Mouse (Mus musculus): ENCODE data around the gene 9930111J21Rik1. TPM values are rescaled to one million over a fixed set of nuclear protein-coding genes. Genes with fewer than 3 reads are reported as not detected.
"Not testable (repeated sequence)": the region's sequence is repeated elsewhere in the genome, so short reads cannot be mapped to it uniquely, and the experiment has no call there.

9930111J21Rik1 gene
- total RNA-seq (2021), result 1 to 10 TPM; 1.2 TPM
- long read RNA-seq, experiment 1, result 0 reads
- long read RNA-seq, experiment 2, result 0 reads

DNA sequence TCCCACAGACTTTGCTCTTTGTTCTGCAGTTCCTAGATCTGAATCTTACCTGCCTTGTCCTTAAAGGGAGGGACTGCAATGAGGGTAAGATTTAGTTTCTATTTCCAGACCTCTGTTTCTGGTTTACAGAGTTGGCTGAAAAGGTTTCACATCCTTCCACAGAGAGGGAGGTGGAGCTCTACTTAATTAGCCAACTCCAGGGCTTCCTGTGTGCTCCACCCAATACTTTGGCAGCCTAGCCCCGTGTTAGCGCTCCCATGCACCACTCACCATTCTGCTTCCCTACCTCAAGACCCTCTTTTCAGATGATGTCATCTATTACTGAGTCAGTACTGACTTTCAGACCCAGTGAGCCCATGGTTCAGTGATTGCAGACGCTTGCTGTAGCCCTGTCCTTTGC lies at the start of gene 9930111J21Rik1:
Gene 9930111J21Rik1 (minus strand): TSS at position 148 of the 400 bp plus-strand sequence.
- intact Hi-C loops (cut with DNase I), result not testable (repeated sequence)

DNA sequence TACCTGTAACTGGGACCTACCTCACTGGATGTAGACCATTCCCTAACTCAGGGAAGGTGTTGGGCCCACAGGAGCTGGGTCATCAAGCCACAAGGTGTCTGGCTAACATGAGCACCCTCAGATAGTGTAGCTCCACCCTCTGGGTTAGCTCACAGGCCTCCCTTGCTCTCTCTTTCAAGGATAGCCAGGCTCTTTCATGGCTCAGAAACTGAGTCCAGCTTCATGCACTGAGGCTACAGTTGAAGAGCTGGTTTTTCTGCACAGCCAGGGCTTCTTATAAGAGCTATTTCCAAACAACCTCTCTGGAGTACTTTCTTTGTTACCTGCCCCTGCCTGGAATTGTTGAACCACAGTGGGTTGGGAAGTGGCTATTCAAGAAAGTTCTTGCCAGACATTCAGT lies 32.9 kb upstream of the 9930111J21Rik1 start:
- DNase-seq; intact Hi-C loops (cut with DNase I): not testable (repeated sequence)

More for the DNA sequence above, at the start of gene 9930111J21Rik1:
- DNase-seq, result not testable (repeated sequence)

DNA sequence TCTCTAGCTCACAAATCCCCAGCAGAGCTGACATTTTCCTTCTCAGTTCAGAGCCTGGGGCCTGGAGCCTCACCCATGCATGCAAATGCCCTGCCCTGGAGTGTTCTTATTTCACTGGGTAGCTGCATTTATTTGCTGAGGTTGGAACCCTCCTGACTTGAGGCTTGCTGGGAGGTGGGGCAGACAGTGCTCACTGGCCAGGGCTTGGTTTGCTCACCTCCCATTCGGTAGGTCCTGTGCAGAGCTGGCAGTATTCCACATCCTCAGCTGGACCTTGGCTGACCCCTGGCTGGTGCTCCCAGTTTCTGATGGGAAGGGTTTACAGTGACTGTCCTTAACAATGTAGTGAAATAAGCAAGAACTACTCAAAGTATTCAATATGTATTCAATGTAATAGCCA lies 27.6 kb upstream of the 9930111J21Rik1 start:
- intact Hi-C loops (cut with DNase I); DNase-seq: not testable (repeated sequence)

DNA sequence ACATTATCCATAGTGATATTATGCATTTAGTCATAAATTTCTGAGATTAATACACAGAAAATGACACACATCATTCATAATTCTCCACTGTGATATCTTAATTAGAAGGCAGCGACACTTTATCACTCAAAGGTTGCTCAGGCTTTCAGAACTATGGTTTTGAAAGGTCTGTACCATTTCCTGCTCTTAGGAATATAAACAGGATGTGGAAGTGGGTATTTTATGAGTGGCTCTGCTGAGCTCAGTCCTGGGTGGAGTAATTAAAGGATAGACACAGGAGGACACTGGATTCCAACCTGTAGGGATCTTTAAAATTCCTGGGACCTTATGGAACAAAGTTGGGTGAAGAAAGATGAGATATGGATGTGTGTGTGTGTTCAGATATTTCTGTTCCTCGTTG lies 27.1 kb upstream of the 9930111J21Rik1 start:
- DNase-seq; intact Hi-C loops (cut with DNase I): not testable (repeated sequence)

DNA sequence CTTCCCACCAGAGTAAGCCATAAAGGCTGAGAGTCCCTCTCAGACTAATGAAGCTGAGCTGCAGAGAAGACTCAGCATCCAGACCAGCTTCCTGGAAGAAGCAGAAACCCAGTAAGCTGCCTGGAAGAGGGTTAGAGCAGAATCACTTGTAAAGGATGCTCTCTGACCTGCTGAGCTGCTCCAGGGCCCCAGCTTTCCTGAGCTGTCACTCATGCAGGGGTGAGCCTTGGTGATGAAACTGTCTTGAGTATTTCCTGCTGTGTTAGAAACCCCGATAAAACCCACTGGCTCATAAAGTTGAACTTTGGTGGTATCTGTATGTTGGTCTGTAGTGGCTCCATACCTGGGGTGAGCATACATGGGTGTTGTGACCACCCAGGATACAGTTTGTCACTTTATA lies 21.2 kb upstream of the 9930111J21Rik1 start:
- intact Hi-C loops (cut with DNase I); DNase-seq: not testable (repeated sequence)

DNA sequence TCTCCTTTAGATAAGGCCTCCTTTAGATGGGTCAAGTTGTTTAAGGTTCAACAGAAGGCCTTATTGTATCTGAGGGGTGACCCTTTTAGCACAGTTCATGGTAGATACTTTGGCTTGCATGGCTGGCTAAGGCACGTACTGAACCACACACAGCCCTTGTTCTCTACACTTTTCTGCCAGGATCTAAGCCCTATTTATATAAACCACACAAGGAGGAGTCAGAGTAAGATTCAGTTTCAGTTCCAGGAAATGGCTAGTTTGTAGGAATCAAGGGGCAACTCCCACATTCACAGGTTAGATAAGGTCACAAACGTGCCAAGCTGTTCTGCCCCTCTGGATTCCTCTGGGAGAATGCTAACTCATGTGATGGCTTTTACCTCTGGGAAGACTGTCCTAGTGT lies 14.8 kb upstream of the 9930111J21Rik1 start, which contains the start of gene Tgtp1:
Gene Tgtp1 (minus strand): TSS at position 155 of the 400 bp plus-strand sequence.
- DNase-seq; intact Hi-C loops (cut with DNase I): not testable (repeated sequence)

DNA sequence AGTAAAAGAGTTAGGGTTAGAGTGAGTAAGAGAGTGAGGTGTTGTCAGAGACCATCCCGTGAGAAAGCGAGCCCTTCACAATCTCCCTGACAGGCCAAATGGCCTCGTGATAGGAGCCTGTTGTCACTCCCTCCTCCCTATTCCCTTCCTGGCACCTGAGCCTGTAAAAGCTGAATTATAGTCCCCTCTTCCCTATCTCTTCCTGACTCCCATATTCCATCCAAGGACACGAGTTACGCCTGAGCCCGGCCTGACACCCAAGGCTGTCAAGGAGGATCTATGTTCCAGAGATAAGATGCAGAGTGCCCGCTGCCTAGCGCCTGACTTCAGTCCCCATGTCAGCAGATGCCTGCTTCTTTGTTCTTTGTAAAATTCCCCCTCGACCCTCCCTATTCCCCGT lies 14.1 kb upstream of the 9930111J21Rik1 start:
- DNase-seq; intact Hi-C loops (cut with DNase I): not testable (repeated sequence)

DNA sequence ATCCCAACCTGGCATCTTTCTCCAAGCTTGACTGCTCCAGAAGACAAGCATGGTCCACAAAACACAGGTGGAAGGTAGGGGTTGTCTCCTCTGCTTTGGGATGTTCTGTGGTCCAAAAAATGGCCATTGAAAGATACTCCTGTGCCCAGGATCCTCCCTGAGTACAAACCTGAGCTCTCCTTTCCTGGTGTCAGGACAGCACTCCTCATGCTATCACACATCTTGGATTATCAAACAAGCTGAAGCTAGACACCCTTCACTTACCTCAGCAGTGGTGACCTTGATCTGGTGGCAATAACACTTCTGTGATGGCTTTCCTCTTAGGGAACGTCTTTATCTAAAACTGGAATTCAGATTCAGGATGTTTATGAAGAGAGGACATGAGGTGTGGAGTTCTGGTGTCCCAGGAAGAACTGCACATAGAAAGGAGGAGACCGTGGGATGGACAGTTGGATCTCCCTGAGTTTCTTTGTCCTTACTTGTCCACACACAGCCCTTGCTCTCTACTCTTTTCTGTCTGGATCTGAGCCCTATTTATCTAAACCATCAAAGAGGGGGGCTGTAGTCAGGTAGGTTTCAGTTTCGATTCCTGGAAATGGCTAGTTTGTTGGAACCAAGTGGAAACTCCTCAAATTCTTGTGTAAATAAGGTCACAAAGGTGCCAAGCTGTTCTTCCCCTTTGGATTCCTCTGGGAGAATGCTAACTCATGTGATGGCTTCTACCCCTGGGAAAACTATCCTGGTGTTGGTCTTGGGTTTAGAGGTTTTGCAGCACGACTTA lies 12.7 kb upstream of the 9930111J21Rik1 start, which contains the start of gene Gm12185:
Gene Gm12185 (minus strand): TSS at position 487 of the 781 bp plus-strand sequence.
- DNase-seq; intact Hi-C loops (cut with DNase I): not testable (repeated sequence)

DNA sequence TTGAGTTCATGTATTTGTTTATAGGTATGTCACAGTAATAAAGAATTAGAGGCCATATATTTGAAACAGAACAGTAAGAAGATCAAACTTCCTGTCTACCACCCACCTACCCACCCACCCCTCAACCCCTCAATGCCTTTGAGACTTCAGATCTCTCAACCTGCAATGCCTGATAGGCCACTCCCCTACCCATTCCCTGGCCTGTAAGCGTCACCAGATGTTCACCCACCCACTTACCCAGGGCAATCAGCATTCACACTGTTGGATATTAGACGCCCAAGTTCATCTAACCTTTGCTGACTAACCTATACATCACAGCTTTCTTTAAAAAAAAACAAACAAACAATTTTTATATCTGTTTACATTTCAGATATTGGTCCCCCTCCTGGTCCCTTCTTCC lies 10.8 kb upstream of the 9930111J21Rik1 start:
- DNase-seq; intact Hi-C loops (cut with DNase I): not testable (repeated sequence)

DNA sequence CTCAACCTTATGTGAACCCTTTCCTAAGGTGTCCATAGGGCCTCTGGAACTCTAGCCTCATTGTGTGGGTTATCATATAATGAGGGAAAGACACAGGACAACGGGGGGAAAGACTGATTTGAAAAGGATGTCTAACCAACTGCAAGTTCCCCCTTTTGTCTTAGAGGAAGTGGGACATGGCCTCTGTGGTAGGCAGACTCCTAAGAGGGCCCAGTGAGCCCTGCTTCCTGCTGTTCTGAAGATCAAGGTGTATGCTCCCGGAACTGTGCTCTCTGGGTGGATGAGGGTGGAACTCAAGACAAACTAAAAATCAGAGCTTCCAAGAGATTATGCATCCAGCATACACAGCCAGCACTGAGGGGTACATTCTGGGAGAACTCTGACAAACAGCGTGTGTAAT lies 9.0 kb upstream of the 9930111J21Rik1 start:
- intact Hi-C loops (cut with DNase I); DNase-seq: not testable (repeated sequence)

DNA sequence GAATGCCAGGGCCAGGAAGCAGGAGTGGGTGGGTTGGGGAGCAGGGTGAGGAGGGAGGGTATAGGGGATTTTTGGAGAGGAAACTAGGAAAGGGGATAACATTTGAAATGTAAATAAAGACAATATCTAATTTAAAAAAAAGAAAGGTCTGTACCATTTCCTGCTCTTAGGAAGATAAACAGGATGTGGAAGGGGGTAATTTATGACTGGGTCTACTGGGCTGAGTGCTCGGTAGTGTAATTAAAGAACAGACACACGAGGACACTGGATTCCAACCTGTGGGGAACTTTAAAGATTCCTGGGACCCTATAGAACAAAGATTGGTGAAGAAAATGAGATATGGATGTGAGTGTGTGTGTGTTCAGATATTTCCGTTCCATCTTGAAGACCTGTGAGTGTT lies 3.6 kb upstream of the 9930111J21Rik1 start:
- intact Hi-C loops (cut with DNase I), result not testable (repeated sequence)

DNA sequence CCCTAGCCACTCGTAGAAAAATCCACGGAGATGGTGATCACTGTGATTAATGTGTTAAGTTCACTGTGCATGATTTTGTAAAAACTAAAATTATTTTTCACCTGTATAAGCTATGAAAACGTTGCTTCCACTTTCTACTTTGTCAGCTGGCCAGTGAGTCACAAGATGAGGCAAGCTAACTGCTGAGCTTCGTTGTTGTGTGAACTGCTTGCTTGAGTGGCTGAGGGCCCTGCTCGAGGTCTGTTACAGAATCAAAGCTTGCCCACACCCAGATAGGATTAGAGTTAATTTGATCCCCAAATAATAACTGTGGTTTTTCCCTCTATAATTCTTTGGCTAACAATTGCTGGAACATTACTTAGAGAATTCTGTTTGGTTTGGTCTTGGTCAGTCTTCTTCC lies 854 bp upstream of the 9930111J21Rik1 start:
- DNase-seq; intact Hi-C loops (cut with DNase I): not testable (repeated sequence)

More for the DNA sequence above, 3.6 kb upstream of the 9930111J21Rik1 start:
- DNase-seq, result not testable (repeated sequence)

DNA sequence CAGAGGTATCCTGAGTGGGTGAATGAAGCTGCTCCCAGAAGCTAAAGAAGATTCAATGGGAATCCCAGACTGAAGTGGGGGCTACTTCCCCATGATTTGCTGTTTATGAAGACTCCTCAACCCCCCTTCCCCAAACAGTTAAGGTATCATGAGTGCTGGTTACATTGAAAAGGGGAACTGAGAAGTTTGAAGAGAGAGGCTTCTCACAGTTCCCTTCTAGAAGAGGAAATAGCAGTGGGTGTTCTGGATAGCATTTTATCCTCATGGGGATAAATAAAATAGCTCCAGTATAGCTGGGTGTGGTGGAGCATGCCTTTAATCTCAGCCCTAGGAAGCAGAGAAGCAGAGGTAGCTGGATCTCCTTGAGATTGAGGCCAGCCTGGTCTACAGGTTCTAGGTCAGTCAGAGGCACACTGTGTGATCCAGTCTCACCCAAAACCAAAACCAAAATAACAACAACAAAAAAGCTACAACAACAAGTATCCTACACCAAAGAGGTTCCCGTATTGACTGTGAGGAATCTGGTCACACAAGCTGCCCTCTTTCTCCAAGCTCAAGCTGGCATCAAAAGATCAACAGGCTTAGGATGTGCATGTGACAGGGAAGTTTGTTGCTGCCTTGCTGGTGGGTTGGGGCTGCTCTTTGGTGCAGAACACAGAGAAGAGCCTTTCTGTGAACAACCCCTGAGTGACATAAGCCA lies 808 bp downstream of the 9930111J21Rik1 start, which contains the start of gene Olfr56:
Gene Olfr56 (plus strand): TSS at position 650 of the 700 bp plus-strand sequence.
- DNase-seq; intact Hi-C loops (cut with DNase I): not testable (repeated sequence)

DNA sequence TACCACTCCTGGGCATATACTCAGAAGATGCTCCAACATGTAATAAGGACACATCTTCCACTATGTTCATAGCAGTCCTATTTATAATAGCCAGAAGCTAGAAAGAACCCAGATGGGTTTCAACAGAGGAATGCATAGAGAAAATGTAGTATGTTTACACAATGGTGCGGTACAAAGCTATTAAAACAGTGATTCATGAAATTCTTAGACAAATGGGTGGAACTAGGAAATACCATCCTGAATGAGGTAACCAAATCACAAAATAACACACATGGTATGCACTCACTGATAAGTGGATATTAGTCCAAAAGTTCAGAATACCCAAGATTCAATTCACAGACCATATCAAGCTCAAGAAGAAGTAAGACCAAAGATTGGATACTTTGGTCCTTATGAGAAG lies 4.5 kb downstream of the 9930111J21Rik1 start:
- intact Hi-C loops (cut with DNase I), result not testable (repeated sequence)

DNA sequence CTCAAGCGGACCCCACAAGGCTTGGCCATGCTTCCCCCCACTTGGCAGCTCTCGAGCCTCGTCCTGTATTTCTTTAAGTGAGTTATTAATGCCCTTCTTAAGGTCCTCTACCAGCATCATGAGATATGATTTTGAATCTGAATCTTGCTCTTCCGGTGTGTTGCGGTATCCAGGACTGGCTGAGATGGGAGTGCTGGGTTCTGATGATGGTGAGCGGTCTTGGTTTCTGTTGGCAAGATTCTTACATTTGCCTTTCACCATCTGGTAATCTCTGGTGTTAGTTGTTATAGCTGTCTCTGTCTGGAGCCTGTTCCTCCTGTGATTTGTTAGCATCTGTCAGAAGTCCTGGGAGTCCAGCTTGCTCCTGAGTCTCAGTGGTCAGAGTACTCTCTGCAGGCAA lies 33.1 kb downstream of the 9930111J21Rik1 start, which contains the start of gene Psme2b:
Gene Psme2b (minus strand): TSS at position 101 of the 400 bp plus-strand sequence.
- DNase-seq; intact Hi-C loops (cut with DNase I): not testable (repeated sequence)

More for the DNA sequence above, 4.5 kb downstream of the 9930111J21Rik1 start:
- DNase-seq, result not testable (repeated sequence)

DNA sequence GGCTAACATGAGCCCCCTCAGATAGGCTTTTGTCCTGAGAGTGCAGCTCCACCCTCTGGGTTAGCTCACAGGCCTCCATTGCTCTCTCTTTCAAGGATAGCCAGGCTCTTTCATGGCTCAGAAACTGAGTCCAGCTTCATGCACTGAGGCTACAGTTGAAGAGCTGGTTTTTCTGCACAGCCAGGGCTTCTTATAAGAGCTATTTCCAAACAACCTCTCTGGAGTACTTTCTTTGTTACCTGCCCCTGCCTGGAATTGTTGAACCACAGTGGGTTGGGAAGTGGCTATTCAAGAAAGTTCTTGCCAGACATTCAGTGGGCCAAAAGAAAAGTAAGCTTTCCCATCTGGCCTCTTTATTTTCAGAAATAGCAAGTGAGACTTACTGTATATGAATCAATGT lies 39.9 kb downstream of the 9930111J21Rik1 start:
- intact Hi-C loops (cut with DNase I); DNase-seq: not testable (repeated sequence)

DNA sequence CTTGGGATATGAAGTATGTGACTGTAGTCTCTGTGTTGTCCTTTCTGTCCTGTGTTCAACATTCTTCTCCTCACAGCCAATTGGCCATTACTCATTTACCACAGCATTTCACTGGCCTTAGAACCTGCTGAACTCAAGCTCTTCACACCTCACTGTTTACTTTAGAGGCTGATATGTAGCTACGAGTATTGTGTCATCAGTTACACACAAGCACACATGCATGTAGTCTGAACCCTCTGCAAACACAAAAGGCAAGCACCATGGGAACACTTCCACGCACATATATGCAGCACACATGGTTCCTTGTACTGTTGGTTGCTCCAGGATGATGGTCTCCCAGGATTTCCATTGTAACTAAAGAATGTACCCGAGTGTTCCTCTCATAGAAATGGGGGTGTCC lies 43.9 kb downstream of the 9930111J21Rik1 start:
- intact Hi-C loops (cut with DNase I); DNase-seq: not testable (repeated sequence)

DNA sequence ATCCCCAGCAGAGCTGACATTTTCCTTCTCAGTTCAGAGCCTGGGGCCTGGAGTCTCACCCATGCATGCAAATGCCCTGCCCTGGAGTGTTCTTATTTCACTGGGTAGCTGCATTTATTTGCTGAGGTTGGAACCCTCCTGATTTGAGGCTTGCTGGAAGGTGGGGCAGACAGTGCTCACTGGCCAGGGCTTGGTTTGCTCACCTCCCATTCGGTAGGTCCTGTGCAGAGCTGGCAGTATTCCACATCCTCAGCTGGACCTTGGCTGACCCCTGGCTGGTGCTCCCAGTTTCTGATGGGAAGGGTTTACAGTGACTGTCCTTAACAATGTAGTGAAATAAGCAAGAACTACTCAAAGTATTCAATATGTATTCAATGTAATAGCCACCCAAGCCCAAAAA lies 45.3 kb downstream of the 9930111J21Rik1 start:
- intact Hi-C loops (cut with DNase I); DNase-seq: not testable (repeated sequence)

DNA sequence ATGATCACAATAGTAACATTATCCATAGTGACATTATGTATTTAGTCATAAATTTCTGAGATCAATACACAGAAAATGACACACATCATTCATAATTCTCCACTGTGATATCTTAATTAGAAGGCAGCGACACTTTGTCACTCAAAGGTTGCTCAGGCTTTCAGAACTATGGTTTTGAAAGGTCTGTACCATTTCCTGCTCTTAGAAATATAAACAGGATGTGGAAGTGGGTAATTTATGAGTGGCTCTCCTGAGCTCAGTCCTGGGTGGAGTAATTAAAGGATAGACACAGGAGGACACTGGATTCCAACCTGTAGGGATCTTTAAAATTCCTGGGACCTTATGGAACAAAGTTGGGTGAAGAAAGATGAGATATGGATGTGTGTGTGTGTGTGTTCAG lies 45.8 kb downstream of the 9930111J21Rik1 start:
- intact Hi-C loops (cut with DNase I); DNase-seq: not testable (repeated sequence)

DNA sequence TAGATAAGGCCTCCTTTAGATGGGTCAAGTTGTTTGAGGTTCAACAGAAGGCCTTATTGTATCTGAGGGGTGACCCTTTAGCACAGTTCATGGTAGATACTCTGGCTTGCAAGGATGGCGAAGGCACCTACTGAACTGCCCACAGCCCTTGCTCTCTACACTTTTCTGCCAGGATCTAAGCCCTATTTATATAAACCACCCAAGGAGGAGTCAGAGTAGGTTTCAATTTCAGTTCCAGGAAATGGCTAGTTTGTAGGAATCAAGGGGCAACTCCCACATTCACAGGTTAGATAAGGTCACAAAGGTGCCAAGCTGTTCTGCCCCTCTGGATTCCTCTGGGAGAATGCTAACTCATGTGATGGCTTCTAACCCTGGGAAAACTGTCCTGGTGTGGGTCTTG lies 51.1 kb downstream of the 9930111J21Rik1 start:
- intact Hi-C loops (cut with DNase I); DNase-seq: not testable (repeated sequence)

DNA sequence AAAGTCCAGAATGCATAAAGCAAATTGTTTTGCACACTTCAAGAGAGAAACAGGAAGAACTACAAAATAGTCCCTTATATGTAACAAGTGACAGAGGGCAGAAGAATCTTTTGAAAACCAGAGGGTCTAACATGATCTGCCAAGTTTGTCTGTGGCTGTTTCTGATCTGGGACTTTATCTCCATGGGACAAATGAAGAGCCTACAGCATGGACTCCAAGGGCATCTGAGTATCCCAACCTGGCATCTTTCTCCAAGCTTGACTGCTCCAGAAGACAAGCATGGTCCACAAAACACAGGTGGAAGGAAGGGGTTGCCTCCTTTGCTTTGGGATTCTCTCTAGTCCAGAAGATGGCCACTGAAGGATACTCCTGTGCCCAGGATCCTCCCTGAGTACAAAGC lies 52.8 kb downstream of the 9930111J21Rik1 start:
- intact Hi-C loops (cut with DNase I); DNase-seq: not testable (repeated sequence)
